Mouse (Mus musculus) lung, embryonic 16.5 days (tissue): ENCODE measurements around the gene Cep170b. TPM values are rescaled to one million over a fixed set of nuclear protein-coding genes. Genes with fewer than 3 reads are reported as not detected.

ENCODE experiments used
- ATAC-seq: fragments of 200-750 bp; cut with Nextera tagmentation; 2 replicates; pipeline ENCODE4 v1.8.0; 2017; ENCODE audit warnings: low read depth, mild to moderate bottlenecking, moderate library complexity
- H3K27ac ChIP-seq: fragments of 300-500 bp; sonication (generic); 2 replicates; pipeline ENCODE4 v1.5.1; 2014; ENCODE audit warnings: mild to moderate bottlenecking, control low read depth, low read length
- H3K27me3 ChIP-seq: fragments of 300-500 bp; sonication (generic); 2 replicates; pipeline ENCODE4 v1.6.1; 2014; ENCODE audit warnings: low read depth, low read length, mixed read lengths; ENCODE audit not compliant: control insufficient read depth, insufficient read depth
- H3K36me3 ChIP-seq: fragments of 300-500 bp; sonication (generic); 2 replicates; pipeline ENCODE4 v1.6.1; 2014; ENCODE audit warnings: low read length; ENCODE audit not compliant: control insufficient read depth, insufficient read depth
- H3K4me1 ChIP-seq: fragments of 300-500 bp; sonication (generic); replicated peaks from 2 replicates; pipeline ENCODE4 v1.6.1; 2014; ENCODE audit warnings: low read length, mixed read lengths; ENCODE audit not compliant: control insufficient read depth, insufficient read depth
- H3K4me2 ChIP-seq: fragments of 300-500 bp; sonication (generic); 2 replicates; pipeline ENCODE4 v1.6.1; 2014; ENCODE audit warnings: low read depth, low read length, control low read depth
- H3K4me3 ChIP-seq: fragments of 300-500 bp; sonication (generic); 2 replicates; pipeline ENCODE4 v1.5.1; 2014; ENCODE audit warnings: mild to moderate bottlenecking, low read length, control low read depth
- H3K9ac ChIP-seq: fragments of 300-500 bp; sonication (generic); 2 replicates; pipeline ENCODE4 v1.6.1; 2014; ENCODE audit warnings: low read length, control low read depth
- H3K9me3 ChIP-seq: fragments of 300-500 bp; sonication (generic); 2 replicates; pipeline ENCODE4 v1.6.1; 2016; ENCODE audit warnings: low read length; ENCODE audit not compliant: control insufficient read depth
- WGBS: fragments of 180-500 bp; shearing (Covaris S2); extraction: QIAGEN DNeasy Blood & Tissue Kit; methylation state at CpG from one replicate; pipeline ENCODE4 v1.1.7; 2014; 5-methylcytosine and 5-hydroxymethylcytosine counted together
- polyA plus RNA-seq: library from polyadenylated mRNA; unstranded; fragments of >200 nt; fragmentation: Nextera tagmentation; extraction: Ambion mirVana; gene quantifications from 2 replicates; pipeline ENCODE4 v1.2.1, GENCODE M21; 2015

The Cep170b gene
- polyA plus RNA-seq, 1 experiment from 2014 or later = 13.5 TPM

- H3K9me3 ChIP-seq = no peaks in the 10 kb centered on the region
- H3K4me1 ChIP-seq = no peaks in the 10 kb centered on the region
- H3K36me3 ChIP-seq = no peaks in the 10 kb centered on the region
- no peak overlapping the region for H3K27ac ChIP-seq
- H3K9ac ChIP-seq = no peak overlapping the region
- H3K4me3 ChIP-seq = no peak overlapping the region
- WGBS = 76% methylated on average over 5 of the region's 5 CpGs
- H3K4me2 ChIP-seq = no peak overlapping the region
- no peaks in the 10 kb centered on the region for H3K27me3 ChIP-seq
- ATAC-seq = no peak
Measured at GRCm38 (mm10) chr12:112764141-112764540, 43.9 kb downstream of the Cep170b start.

- no peak overlapping the region for H3K4me3 ChIP-seq
- H3K9ac ChIP-seq = no peak overlapping the region
- no peaks in the 10 kb centered on the region for H3K4me1 ChIP-seq
- H3K4me2 ChIP-seq = no peak overlapping the region
- H3K27me3 ChIP-seq = no peaks in the 10 kb centered on the region
- no peaks in the 10 kb centered on the region for H3K9me3 ChIP-seq
- no peaks in the 10 kb centered on the region for H3K36me3 ChIP-seq
- no peak overlapping the region for H3K27ac ChIP-seq
- 81% methylated on average over 7 of the region's 7 CpGs for WGBS
- no peak for ATAC-seq
Measured at GRCm38 (mm10) chr12:112764991-112765390, 44.7 kb downstream of the Cep170b start.

GRCm38 (mm10) chr12:112766586-112766985 lies 46.3 kb downstream of the Cep170b start:
- no peak for ATAC-seq
- Histone ChIP-seq H3K4me1 (no peaks in the 10 kb centered on the region), H3K9me3 (no peaks in the 10 kb centered on the region), H3K4me3 (no peak overlapping the region), H3K4me2 (no peak overlapping the region), H3K27ac (no peak overlapping the region), H3K36me3 (no peaks in the 10 kb centered on the region), H3K27me3 (no peaks in the 10 kb centered on the region), H3K9ac (no peak overlapping the region)
- 85% methylated on average over 7 of the region's 7 CpGs for WGBS

- no peaks in the 10 kb centered on the region for H3K4me1 ChIP-seq
- H3K4me2 ChIP-seq = no peak overlapping the region
- no peak overlapping the region for H3K4me3 ChIP-seq
- no peaks in the 10 kb centered on the region for H3K36me3 ChIP-seq
- H3K27me3 ChIP-seq = no peaks in the 10 kb centered on the region
- ATAC-seq = no peak
- no peaks in the 10 kb centered on the region for H3K9me3 ChIP-seq
- WGBS = 86% methylated on average over 16 of the region's 16 CpGs
- H3K27ac ChIP-seq = no peak overlapping the region
- no peak overlapping the region for H3K9ac ChIP-seq
Measured at GRCm38 (mm10) chr12:112767036-112767890, 47.0 kb downstream of the Cep170b start.

GRCm38 (mm10) chr12:112768166-112768565 lies 47.9 kb downstream of the Cep170b start:
- H3K4me2 ChIP-seq = no peak overlapping the region
- H3K9ac ChIP-seq = no peak overlapping the region
- H3K27me3 ChIP-seq = no peaks in the 10 kb centered on the region
- ATAC-seq = no peak
- 79% methylated on average over 8 of the region's 8 CpGs for WGBS
- no peak overlapping the region for H3K27ac ChIP-seq
- no peaks in the 10 kb centered on the region for H3K36me3 ChIP-seq
- no peak overlapping the region for H3K4me3 ChIP-seq
- H3K4me1 ChIP-seq = no peaks in the 10 kb centered on the region
- no peaks in the 10 kb centered on the region for H3K9me3 ChIP-seq

- H3K4me1 ChIP-seq = no peaks in the 10 kb centered on the region
- H3K36me3 ChIP-seq = no peaks in the 10 kb centered on the region
- H3K9ac ChIP-seq = no peak overlapping the region
- ATAC-seq = no peak
- no peak overlapping the region for H3K27ac ChIP-seq
- no peak overlapping the region for H3K4me3 ChIP-seq
- H3K4me2 ChIP-seq = no peak overlapping the region
- H3K27me3 ChIP-seq = no peaks in the 10 kb centered on the region
- WGBS = 77% methylated on average over 6 of the region's 6 CpGs
- H3K9me3 ChIP-seq = no peaks in the 10 kb centered on the region
Measured at GRCm38 (mm10) chr12:112769031-112769430, 48.8 kb downstream of the Cep170b start.

GRCm38 (mm10) chr12:112769751-112770150 lies 49.5 kb downstream of the Cep170b start:
- Histone ChIP-seq H3K27me3 (no peaks in the 10 kb centered on the region), H3K4me2 (no peak overlapping the region), H3K9ac (no peak overlapping the region), H3K9me3 (no peaks in the 10 kb centered on the region), H3K36me3 (no peaks in the 10 kb centered on the region), H3K4me3 (no peak overlapping the region), H3K4me1 (no peaks in the 10 kb centered on the region), H3K27ac (no peak overlapping the region)
- 74% methylated on average over 2 of the region's 2 CpGs for WGBS
- ATAC-seq = no peak

- Histone ChIP-seq H3K4me2 (no peak overlapping the region), H3K9me3 (no peaks in the 10 kb centered on the region), H3K4me1 (no peaks in the 10 kb centered on the region), H3K9ac (no peak overlapping the region), H3K36me3 (no peaks in the 10 kb centered on the region), H3K27ac (no peak overlapping the region), H3K4me3 (no peak overlapping the region), H3K27me3 (no peaks in the 10 kb centered on the region)
- 77% methylated on average over 4 of the region's 4 CpGs for WGBS
- no peak for ATAC-seq
Measured at GRCm38 (mm10) chr12:112770396-112770795, 50.1 kb downstream of the Cep170b start.

GRCm38 (mm10) chr12:112772306-112772705 lies 52.1 kb downstream of the Cep170b start:
- Histone ChIP-seq H3K27me3 (no peaks in the 10 kb centered on the region), H3K9ac (no peak overlapping the region), H3K36me3 (no peaks in the 10 kb centered on the region), H3K4me2 (no peak overlapping the region), H3K27ac (no peak overlapping the region), H3K4me3 (no peak overlapping the region), H3K4me1 (no peaks in the 10 kb centered on the region), H3K9me3 (0 out of 2 replicates have a peak, but pooled peaks cover 2% of the 10 kb centered on the region)
- no peak for ATAC-seq
- WGBS = 89% methylated on average over 14 of the region's 14 CpGs
